Mouse (Mus musculus) lung, postnatal 0 days (tissue): Measurements from ENCODE around the gene Myadml2.

Experiments
- CTCF ChIP-seq: IDR thresholded peaks from 2 replicates; pipeline ENCODE4 v1.5.1; 2016; ENCODE audit warnings: antibody characterized with exemption, mild to moderate bottlenecking
- EP300 ChIP-seq: IDR thresholded peaks from 2 replicates; pipeline ENCODE4 v1.6.1; 2016; ENCODE audit warnings: antibody characterized with exemption, mild to moderate bottlenecking, control low read depth

DNA sequence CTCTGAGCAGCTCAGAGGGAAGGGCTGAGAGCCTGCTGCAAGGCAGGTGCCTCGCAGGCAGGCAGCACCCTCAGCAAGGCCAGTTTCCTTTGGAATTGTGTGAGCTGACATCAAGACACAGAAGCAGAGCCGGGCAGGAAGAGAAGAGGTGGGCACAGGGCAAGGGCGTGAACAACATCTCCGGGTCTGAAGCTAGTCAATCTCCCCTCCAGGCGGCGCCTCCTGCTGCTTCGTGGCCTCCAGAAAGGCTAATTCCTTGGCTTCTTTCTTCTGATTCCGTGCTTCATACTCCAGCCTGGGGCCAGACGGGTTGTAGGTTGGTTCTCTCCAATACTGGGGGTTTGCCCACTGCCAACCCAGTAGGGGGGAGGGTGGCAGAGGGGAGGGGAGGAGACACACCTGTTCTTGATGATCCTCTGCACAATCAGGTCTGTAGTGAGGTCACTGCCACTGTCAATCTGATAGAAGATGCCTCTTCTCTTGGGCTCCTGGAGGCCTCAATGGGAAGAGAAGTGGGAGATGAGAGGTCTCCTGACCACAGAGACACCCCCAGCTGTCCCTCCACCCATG, 37.4 kb downstream of the Myadml2 start:
- TF ChIP-seq EP300 (no peak), CTCF (no peak)
